Mouse (Mus musculus) lung, postnatal 36 days (tissue): ENCODE results near the gene Abracl.

ENCODE experiments used
- DNase-seq: peaks from one replicate; pipeline ENCODE4 v3.0.0; 2022; ENCODE audit warnings: mixed read lengths

Gene Abracl

GRCm38 (mm10) chr10:18022741-18023347, at the start of gene Abracl:
Abracl (minus strand) TSS chr10:18023288.
- DNase-seq: peak; percentile 88

DNA sequence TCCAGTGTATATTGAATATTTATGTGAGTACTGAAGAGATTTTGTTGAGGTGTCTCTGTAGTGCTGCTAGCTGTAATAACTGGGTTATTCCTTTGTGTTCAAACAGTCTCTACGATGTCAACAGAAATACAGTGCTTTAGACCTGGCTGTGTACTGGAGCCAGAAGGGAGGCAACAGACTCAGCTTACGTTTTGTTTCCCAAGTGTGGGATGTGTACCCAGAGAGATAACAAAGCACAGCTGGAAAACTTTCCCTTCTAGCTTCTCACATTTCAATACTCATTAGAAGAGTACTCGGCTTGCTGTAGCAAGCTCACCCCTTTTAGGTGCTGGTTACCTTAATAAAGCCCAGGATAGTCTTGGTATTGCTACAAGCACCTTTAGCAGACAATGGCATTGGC, 49.8 kb upstream of the Abracl start:
- no peak for DNase-seq

DNA sequence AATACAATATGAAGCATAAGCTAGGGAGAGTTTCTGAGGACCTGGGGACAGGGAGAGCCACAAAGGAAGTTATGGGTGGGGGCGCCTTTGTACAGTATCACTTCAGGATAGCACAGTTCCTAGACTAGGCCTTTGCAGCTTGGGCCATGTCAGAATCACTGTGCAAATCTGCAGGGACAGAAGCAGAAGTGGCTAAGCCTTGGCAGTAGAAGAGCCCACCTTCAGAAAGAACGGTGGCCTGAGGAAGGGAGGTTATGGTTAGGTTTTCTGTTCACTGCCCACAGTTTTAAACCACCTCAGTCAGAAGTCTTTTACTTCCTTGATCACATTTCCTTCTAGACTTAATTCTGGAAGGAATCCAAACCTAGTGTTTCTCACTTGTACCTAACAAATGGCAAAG, 47.5 kb upstream of the Abracl start:
- peak; percentile 17 for DNase-seq

DNA sequence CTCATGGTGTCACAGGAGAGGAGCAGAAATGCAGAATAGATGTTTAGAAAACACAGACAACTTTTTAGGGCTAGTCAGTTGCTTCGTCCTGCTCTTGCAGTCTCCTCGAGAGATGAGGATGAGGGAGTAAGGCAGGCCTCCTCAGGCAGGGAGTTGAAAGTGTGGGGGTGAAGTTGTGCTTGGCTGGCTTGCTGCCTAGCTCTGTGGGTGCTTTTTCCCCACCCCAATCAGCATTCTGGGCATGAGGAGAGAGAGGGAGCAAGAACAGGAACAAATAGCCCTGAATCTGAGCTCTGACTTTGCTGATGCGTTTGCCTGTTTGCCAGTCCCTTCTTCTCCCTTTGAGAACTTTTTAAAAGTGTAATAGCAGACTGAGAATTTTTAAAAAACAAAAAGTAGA, 47.1 kb upstream of the Abracl start:
- peak; percentile 18 for DNase-seq

- DNase-seq: no peak
Measured at GRCm38 (mm10) chr10:18069576-18069975, 46.5 kb upstream of the Abracl start.

DNA sequence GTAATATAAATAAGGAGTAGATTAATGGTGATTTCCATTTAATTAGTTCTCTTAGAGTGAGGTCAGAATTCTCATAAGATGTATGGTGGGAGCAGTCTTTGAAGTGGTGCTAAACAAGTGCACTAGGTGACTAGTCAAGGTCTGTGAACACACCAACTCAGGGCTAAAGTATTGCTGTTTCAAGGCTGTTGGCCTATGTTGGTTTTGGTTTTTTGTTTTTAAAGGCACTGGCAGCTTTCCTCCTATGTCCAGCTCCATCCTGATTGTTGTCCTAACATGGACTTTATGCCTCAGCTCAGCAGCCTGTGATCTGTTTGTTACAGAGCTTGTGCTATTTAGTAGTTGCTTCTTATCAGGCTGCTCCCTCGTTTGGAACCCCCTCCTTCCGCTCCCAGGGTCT, 45.8 kb upstream of the Abracl start:
- DNase-seq: no peak

- no peak for DNase-seq
Measured at GRCm38 (mm10) chr10:18067761-18068446, 44.8 kb upstream of the Abracl start.

- DNase-seq: peak; percentile 46
Measured at GRCm38 (mm10) chr10:18066031-18066439, 42.9 kb upstream of the Abracl start.

DNA sequence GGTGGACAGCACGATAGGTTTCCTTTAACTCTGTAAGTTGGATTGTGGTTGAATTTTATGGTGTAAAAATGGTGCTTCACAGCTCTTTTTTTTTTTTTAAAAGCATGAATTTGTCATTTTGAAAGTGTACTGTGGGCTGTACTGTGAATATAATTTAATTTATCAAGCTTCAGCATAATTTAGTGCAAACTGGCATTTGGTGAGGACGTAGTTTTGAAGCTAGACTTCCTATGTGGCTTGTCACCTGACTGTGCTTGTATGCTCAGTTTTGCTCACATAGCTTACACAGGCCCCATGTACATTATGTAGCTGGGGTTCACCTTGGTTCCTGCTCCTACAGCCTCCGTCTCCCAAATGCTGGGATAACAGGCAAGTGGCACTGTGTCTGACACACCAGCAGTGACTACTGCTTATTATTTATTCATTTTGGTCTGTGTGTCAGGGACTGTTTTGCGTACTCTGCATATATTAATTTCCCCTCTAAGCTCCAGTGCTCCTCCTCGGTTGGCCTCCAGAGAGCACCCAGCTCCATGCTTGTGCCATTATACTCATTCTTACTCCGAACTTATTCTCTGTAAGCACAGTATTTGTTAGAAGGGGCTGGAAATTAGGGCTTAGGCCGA, 41.6 kb upstream of the Abracl start:
- DNase-seq: no peak

DNA sequence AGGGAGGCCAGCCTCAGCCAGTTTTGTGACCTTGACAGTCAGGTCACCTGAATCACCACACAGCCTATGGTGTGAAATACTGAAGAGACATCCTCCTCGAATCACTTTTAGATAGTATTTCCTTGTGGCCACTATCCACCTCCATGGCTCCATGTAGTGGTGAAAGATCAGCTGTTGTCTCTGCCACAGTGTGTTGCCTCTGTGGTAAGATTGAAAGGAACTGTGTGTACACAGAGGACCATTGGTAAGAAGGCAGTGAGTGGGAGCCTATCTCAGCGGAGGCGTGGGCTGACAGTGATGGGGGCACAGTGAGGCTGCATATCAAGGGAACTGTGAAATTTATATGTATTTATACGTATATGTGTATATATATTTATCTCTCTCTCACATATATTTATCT, 38.4 kb upstream of the Abracl start:
- DNase-seq: no peak

- no peak for DNase-seq
Measured at GRCm38 (mm10) chr10:18060778-18061177, 37.7 kb upstream of the Abracl start.

DNA sequence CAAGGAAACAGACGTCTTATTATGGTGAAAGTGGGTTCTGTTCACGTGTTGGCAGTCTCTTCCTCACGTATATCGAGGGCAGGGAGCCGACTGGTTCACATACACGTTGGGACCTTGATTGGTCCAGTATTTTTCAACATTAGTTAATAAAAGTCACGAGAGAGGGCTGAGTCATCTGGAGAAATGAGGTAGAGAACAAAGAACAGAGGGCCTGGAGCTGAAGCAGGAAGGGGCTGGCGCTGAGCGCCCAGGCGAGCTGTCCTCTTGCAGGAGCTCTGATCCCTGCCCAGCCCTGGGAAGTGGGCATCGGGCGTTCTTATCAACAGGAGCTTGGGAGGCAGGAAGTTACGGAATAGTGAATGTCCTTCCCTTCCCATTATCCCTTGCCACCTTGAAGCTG, 36.7 kb upstream of the Abracl start:
- peak; percentile 52 for DNase-seq

DNA sequence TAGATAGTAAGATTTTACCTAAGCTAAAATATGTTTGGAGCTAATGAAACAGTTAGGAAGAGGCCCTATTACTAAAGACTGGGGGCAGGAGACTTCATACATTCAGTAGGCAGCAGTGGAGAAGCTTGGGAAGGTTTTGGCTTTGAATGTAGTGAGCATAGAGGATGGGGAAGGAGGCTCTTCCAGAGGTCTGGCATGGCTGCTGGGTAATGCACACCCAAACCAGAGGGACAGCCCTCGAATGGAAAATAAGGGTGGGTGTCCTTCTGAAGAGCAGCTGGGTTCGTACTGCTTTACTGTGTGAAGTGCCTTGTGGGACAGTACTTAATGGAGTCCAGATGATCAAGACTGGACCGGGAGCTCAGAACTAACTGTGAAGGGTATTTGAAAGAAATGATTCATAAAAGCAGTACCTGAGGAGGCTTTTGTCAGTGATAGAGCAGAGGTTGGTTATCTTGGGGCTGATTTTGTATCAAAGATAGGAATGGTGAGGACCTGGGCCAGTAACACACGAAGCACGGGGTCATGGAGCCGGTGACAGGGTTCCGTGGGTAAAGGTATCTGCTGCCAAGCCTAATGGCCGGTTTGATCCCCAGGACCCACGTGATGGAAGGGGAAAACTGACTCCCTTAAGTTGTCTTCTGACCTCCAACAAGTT, 35.7 kb upstream of the Abracl start:
- no peak for DNase-seq

DNA sequence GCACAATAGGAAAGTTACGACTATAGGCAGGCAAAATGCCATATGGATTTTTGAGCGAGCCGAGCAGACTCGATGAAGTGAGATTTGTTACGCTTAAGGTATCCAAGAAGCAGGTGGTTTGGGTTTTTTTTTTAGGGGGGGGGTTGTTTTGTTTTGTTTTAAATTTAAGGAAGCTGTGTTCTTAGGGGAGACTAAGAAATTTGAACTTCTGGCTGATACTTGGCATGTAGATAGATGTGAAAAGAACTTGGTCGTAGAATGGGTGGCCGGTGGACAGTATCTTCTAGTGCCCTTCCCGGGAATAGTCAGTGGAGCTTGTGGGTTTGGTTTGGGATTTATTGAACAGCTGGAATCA, 33.3 kb upstream of the Abracl start:
- no peak for DNase-seq

- DNase-seq: no peak
Measured at GRCm38 (mm10) chr10:18055696-18056390, 32.8 kb upstream of the Abracl start, which contains the start of gene Reps1. Reps1 (plus strand) TSS chr10:18055861.

DNA sequence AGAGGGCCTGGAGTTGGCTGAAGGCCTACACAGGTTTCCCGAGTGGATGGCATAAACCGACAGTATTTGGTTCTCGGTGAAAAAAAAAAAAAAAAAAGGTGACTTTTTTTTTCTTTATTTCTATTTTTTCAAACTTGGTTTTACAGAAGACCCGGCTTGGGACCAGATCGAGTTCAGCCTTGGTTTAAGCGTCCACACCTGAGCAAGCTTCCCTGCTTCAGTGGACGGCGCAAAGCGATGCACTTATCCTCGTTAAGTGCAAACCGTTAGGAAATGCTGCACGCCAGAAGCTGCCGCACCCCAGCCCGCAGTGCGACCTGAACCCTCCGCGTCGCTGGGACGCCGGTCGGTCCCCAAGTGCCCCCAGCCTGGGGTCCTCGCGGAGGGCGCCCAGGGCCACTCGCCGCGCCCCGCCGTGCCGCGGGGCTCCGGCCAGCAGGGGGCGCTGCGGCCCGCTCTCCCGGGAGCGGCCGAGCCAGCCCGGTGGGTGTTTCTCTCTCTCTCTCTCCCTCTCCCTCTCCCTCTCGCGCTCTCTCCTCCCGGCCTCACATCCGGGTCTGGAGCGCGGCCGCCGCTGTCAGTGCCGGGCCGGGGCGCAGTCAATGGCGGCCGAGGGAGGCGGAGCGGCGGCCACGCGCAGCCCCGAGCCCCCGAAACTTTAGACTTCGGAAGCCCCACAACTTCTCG, 32.1 kb upstream of the Abracl start:
- peak; percentile 86 for DNase-seq

- no peak for DNase-seq
Measured at GRCm38 (mm10) chr10:18047380-18048146, 24.5 kb upstream of the Abracl start.

GRCm38 (mm10) chr10:18046380-18046779, 23.3 kb upstream of the Abracl start:
- no peak for DNase-seq

- DNase-seq: peak; percentile 59
Measured at GRCm38 (mm10) chr10:18036849-18037248, 13.8 kb upstream of the Abracl start.

GRCm38 (mm10) chr10:18034408-18034807, 11.3 kb upstream of the Abracl start:
- DNase-seq: no peak

- DNase-seq: peak; percentile 85
Measured at GRCm38 (mm10) chr10:18022312-18022711, 776 bp downstream of the Abracl start.
